Mouse (Mus musculus) ES-Bruce4 (cell line): ENCODE results near the gene Aars2.

Source experiments
- CTCF ChIP-seq: IDR thresholded peaks from one replicate; pipeline ENCODE4 v1.8.1; 2011; ENCODE audit warnings: low read depth, low read length
- EP300 ChIP-seq: IDR thresholded peaks from 2 replicates; pipeline ENCODE4 v1.6.1; 2011; ENCODE audit warnings: low read depth, low read length; ENCODE audit not compliant: insufficient read depth
- POLR2A ChIP-seq: IDR thresholded peaks from one replicate; pipeline ENCODE4 v1.8.1; 2011; ENCODE audit warnings: low read length; ENCODE audit not compliant: insufficient read depth

GRCm38 (mm10) chr17:45518766-45519475 is 12.3 kb downstream of the Aars2 start:
- TF ChIP-seq CTCF = no peak
- no peak for TF ChIP-seq POLR2A
- no peak for TF ChIP-seq EP300
